8 mouse cellular contexts compared by ENCODE assay signal in the genomic region with DNA sequence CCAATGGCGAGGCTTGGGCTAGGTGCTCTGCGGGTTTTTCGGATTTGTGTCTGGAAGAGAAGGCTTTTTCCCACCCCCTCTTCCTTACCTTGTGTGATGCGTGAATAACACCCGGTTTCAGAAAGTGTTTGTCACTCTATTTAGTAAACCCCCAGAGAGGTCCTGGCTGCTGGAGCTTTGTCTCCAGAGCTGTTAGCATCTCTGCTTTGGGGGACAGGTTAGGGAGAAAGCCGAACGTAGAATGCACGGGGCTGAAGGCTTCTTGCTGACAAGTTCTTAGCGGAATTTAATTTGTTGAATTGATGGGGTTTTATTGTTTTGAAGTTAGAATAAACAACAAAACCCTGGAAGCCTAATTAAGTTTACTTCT. TPM values are rescaled to one million over a fixed set of nuclear protein-coding genes. Genes with fewer than 3 reads are reported as not detected.
A peak's percentile ranks its signal among the peaks of the same experiment; 100 is the strongest.
DNase-seq lines count a peak whose midpoint lies in the region; ATAC-seq and TF ChIP-seq lines count a peak whose summit lies in the region.

No protein-coding gene starts in this region.

- no peak for DNase-seq in cerebellum, adult 2 months
- peak; percentile 64 for DNase-seq in 3T3-L1 (ENCODE audit: low read depth, low spot score)
- no peak for DNase-seq in forebrain, embryonic 11.5 days (ENCODE audit: low spot score)
- DNase-seq in natural killer cell, adult 2 months (ENCODE audit: low spot score in 2 of 2) = no peak
- no peak for DNase-seq in left cerebral cortex, postnatal 10 days (ENCODE audit: extremely low spot score in 1 of 2, low spot score in 2 of 2)
- DNase-seq in cerebellum, postnatal 36 days = no peak

- no peak for TF ChIP-seq CTCF in cerebellum, adult 2 months (IDR thresholded peaks at IDR 0.05; ENCODE audit: borderline replicate concordance, insufficient read depth, low read depth, low read length)

- peak overlapping the region; percentile 45 for H3K4me2 ChIP-seq in forebrain, embryonic 11.5 days (ENCODE audit: low read depth, low read length, severe bottlenecking)
- peak overlapping the region; percentile 71 for H3K4me2 ChIP-seq in liver, embryonic 12.5 days

- no peaks in the 10 kb centered on the region for H3K36me3 ChIP-seq in forebrain, embryonic 11.5 days (ENCODE audit: control insufficient read depth, insufficient read depth, low read length)
- H3K36me3 ChIP-seq in liver, embryonic 12.5 days = peaks cover 24% of the 10 kb centered on the region

- intact Hi-C loops in left cerebral cortex, postnatal 10 days (cut with DNase I) = no loop called here

- under 1% methylated on average over 9 of the region's 9 CpGs for WGBS in cerebellum, adult 2 months
- WGBS in forebrain, embryonic 11.5 days = 0% methylated on average over 9 of the region's 9 CpGs
- WGBS in liver, embryonic 12.5 days (ENCODE audit: insufficient replicate concordance) = under 1% methylated on average over 9 of the region's 9 CpGs

- peak overlapping the region; percentile 54 for H3K27ac ChIP-seq in cerebellum, adult 2 months (ENCODE audit: insufficient read depth, low read length)
- H3K27ac ChIP-seq in forebrain, embryonic 11.5 days (ENCODE audit: low read depth, low read length) = peak overlapping the region; percentile 71
- peak overlapping the region; percentile 81 for H3K27ac ChIP-seq in liver, embryonic 12.5 days

- H3K9me3 ChIP-seq in forebrain, embryonic 11.5 days (ENCODE audit: control insufficient read depth, low read length) = no peaks in the 10 kb centered on the region
- no peaks in the 10 kb centered on the region for H3K9me3 ChIP-seq in liver, embryonic 12.5 days (replicated peaks)

- no peak for ATAC-seq in cerebellum, adult (ENCODE audit: insufficient number of reproducible peaks, low FRiP score, low TSS enrichment)
- ATAC-seq in forebrain, embryonic 11.5 days (replicated peaks; ENCODE audit: low FRiP score) = peak; percentile 76; the same call in 1 of the 2 replicates
- ATAC-seq in liver, embryonic 12.5 days = peak; percentile 70

- H3K4me1 ChIP-seq in cerebellum, adult 2 months (ENCODE audit: control insufficient read depth, insufficient read depth, low read length) = no peaks in the 10 kb centered on the region
- H3K4me1 ChIP-seq in forebrain, embryonic 11.5 days (replicated peaks; ENCODE audit: control insufficient read depth, insufficient read depth, low read length) = no peaks in the 10 kb centered on the region
- peaks cover 23% of the 10 kb centered on the region for H3K4me1 ChIP-seq in liver, embryonic 12.5 days

- peak overlapping the region; percentile 89 for H3K9ac ChIP-seq in forebrain, embryonic 11.5 days (ENCODE audit: low read length)
- peak overlapping the region; percentile 85 for H3K9ac ChIP-seq in liver, embryonic 12.5 days

- no peak for TF ChIP-seq POLR2A in cerebellum, adult 2 months (IDR thresholded peaks at IDR 0.05; ENCODE audit: borderline replicate concordance, insufficient read depth, low read length)

- peak overlapping the region; percentile 90 for H3K4me3 ChIP-seq in cerebellum, adult 2 months (replicated peaks; ENCODE audit: insufficient read depth, low read depth, low read length)
- H3K4me3 ChIP-seq in forebrain, embryonic 11.5 days (ENCODE audit: low read depth, low read length) = peak overlapping the region; percentile 86
- H3K4me3 ChIP-seq in liver, embryonic 12.5 days = peak overlapping the region; percentile 94

- no peaks in the 10 kb centered on the region for H3K27me3 ChIP-seq in cerebellum, adult 2 months (ENCODE audit: control insufficient read depth, insufficient read depth, low read length)
- no peaks in the 10 kb centered on the region for H3K27me3 ChIP-seq in forebrain, embryonic 11.5 days (ENCODE audit: control insufficient read depth, insufficient read depth, low read length)
- H3K27me3 ChIP-seq in liver, embryonic 12.5 days (replicated peaks) = no peaks in the 10 kb centered on the region

RNA-seq across cellular contexts. Expression of a gene that starts 8.0 kb away (rescaled TPM):
- 15.2 and 16.7 TPM in 2 replicates for polyA plus RNA-seq in cerebellum, adult 2 months (2012; rRNA removed)
- 20.7 and 24.8 TPM in 2 replicates for polyA plus RNA-seq in forebrain, embryonic 11.5 days (2014; fragmentation: Nextera tagmentation; extraction: Ambion mirVana)
- 11.9 and 12.6 TPM in 2 replicates for polyA plus RNA-seq in liver, embryonic 12.5 days (2016; fragmentation: Nextera tagmentation; extraction: Ambion mirVana)
- 10 to 100 TPM in 1 of 2 experiments, 1 to 10 TPM in 1; 8.4 to 10.2 TPM for total RNA-seq in left cerebral cortex, postnatal 10 days (2021)

RNA-seq across cellular contexts. Expression of a gene that starts 41.9 kb away (rescaled TPM):
- polyA plus RNA-seq in cerebellum, adult 2 months (2012; rRNA removed) = 1.9 and 2.1 TPM in 2 replicates
- 18.0 and 18.9 TPM in 2 replicates for polyA plus RNA-seq in forebrain, embryonic 11.5 days (2014; fragmentation: Nextera tagmentation; extraction: Ambion mirVana)
- polyA plus RNA-seq in liver, embryonic 12.5 days (2016; fragmentation: Nextera tagmentation; extraction: Ambion mirVana) = 25.3 and 26.3 TPM in 2 replicates
- 1 to 10 TPM; 2.4 to 2.8 TPM for total RNA-seq in left cerebral cortex, postnatal 10 days (2021)

RNA-seq across cellular contexts. Expression of a gene that starts 50.6 kb away (rescaled TPM):
- polyA plus RNA-seq in cerebellum, adult 2 months (2012; rRNA removed) = 111 and 117 TPM in 2 replicates
- polyA plus RNA-seq in forebrain, embryonic 11.5 days (2014; fragmentation: Nextera tagmentation; extraction: Ambion mirVana) = 119 and 124 TPM in 2 replicates
- polyA plus RNA-seq in liver, embryonic 12.5 days (2016; fragmentation: Nextera tagmentation; extraction: Ambion mirVana) = 34.3 and 39.3 TPM in 2 replicates
- 10 to 100 TPM; 80.5 to 83.1 TPM for total RNA-seq in left cerebral cortex, postnatal 10 days (2021)
